Mouse (Mus musculus): ENCODE results near the gene Stat5a.

The Stat5a gene

GRCm38 (mm10) chr11:100896078-100896477 is 36.9 kb downstream of the Stat5a start:
- no peak for DNase-seq (ENCODE audit: low read depth in 2 of 2, low spot score in 2 of 2)

GRCm38 (mm10) chr11:100897294-100898231 is 38.4 kb downstream of the Stat5a start:
- DNase-seq (ENCODE audit: low read depth in 2 of 2, low spot score in 2 of 2) = no peak

- DNase-seq (ENCODE audit: low read depth in 2 of 2, low spot score in 2 of 2) = no peak
These were observed 39.5 kb downstream of the Stat5a start for GRCm38 (mm10) chr11:100898441-100899199.

GRCm38 (mm10) chr11:100904580-100905351 is 45.6 kb downstream of the Stat5a start:
- no peak for DNase-seq (ENCODE audit: low read depth in 2 of 2, low spot score in 2 of 2)

GRCm38 (mm10) chr11:100905929-100906328 is 46.8 kb downstream of the Stat5a start:
- DNase-seq (ENCODE audit: low read depth in 2 of 2, low spot score in 2 of 2) = no peak

- DNase-seq (ENCODE audit: low read depth in 2 of 2, low spot score in 2 of 2) = no peak
These were observed 47.7 kb downstream of the Stat5a start for GRCm38 (mm10) chr11:100906885-100907284.

GRCm38 (mm10) chr11:100908112-100908511 is 49.0 kb downstream of the Stat5a start:
- no peak for DNase-seq (ENCODE audit: low read depth in 2 of 2, low spot score in 2 of 2)

- no peak for DNase-seq (ENCODE audit: low read depth in 2 of 2, low spot score in 2 of 2)
These were observed 49.4 kb downstream of the Stat5a start for GRCm38 (mm10) chr11:100908567-100908966.

- DNase-seq (ENCODE audit: low read depth in 2 of 2, low spot score in 2 of 2) = no peak
These were observed 53.4 kb downstream of the Stat5a start for GRCm38 (mm10) chr11:100912401-100913155.

GRCm38 (mm10) chr11:100914415-100914814 is 55.3 kb downstream of the Stat5a start:
- no peak for DNase-seq (ENCODE audit: low read depth in 2 of 2, low spot score in 2 of 2)

GRCm38 (mm10) chr11:100915063-100915462 is 55.9 kb downstream of the Stat5a start:
- no peak for DNase-seq (ENCODE audit: low read depth in 2 of 2, low spot score in 2 of 2)

- no peak for DNase-seq (ENCODE audit: low read depth in 2 of 2, low spot score in 2 of 2)
These were observed 57.4 kb downstream of the Stat5a start for GRCm38 (mm10) chr11:100916432-100916971.

GRCm38 (mm10) chr11:100918007-100918406 is 58.9 kb downstream of the Stat5a start:
- no peak for DNase-seq (ENCODE audit: low read depth in 2 of 2, low spot score in 2 of 2)

- DNase-seq (ENCODE audit: low read depth in 2 of 2, low spot score in 2 of 2) = no peak
These were observed 61.9 kb downstream of the Stat5a start for GRCm38 (mm10) chr11:100920887-100921624.

- no peak for DNase-seq (ENCODE audit: low read depth in 2 of 2, low spot score in 2 of 2)
These were observed 65.3 kb downstream of the Stat5a start for GRCm38 (mm10) chr11:100924386-100924919.

GRCm38 (mm10) chr11:100927386-100927785 is 68.2 kb downstream of the Stat5a start:
- no peak for DNase-seq (ENCODE audit: low read depth in 2 of 2, low spot score in 2 of 2)

GRCm38 (mm10) chr11:100930611-100931010 is 71.5 kb downstream of the Stat5a start:
- no peak for DNase-seq (ENCODE audit: low read depth in 2 of 2, low spot score in 2 of 2)

- DNase-seq (ENCODE audit: low read depth in 2 of 2, low spot score in 2 of 2) = peak; percentile 45 to 69
These were observed 72.2 kb downstream of the Stat5a start for GRCm38 (mm10) chr11:100931254-100931921.

Data from CD8-positive naive resting alpha-beta T cell, adult 2 months (primary cell).